Mouse (Mus musculus) brain, embryonic 14.5 days (tissue): ENCODE measurements at regions not wholly inside any gene's neighbourhood (a gene's known extent, or its start where the extent isn't known, plus 50 kb on each side); places are given as distances from the start of the nearest gene placed in this dataset.
A peak's percentile ranks its signal among the peaks of the same experiment; 100 is the strongest.

Source experiments
- DNase-seq: peaks from one replicate; pipeline ENCODE4 v3.0.0-alpha.2; 2011; ENCODE audit warnings: low read depth
- CTCF ChIP-seq: fragments of 200-500 bp; IDR thresholded peaks from 2 replicates; pipeline ENCODE4 v1.5.1; 2012; ENCODE audit warnings: inconsistent platforms, mild to moderate bottlenecking, moderate library complexity, borderline replicate concordance; ENCODE audit not compliant: insufficient read depth, insufficient read length; ENCODE audit errors: extremely low read depth
- POLR2A ChIP-seq: fragments of 200-500 bp; IDR thresholded peaks from 2 replicates; pipeline ENCODE4 v1.6.1; 2012; ENCODE audit warnings: mild to moderate bottlenecking, inconsistent platforms, borderline replicate concordance; ENCODE audit not compliant: poor library complexity, insufficient read depth, insufficient read length, severe bottlenecking; ENCODE audit errors: extremely low read depth

GRCm38 (mm10) chr9:101546213-101546832 lies 294.7 kb upstream of the Ppp2r3a start:
- DNase-seq, result peak; percentile 84
- TF ChIP-seq POLR2A (no peak), CTCF (no peak)

GRCm38 (mm10) chr9:101518137-101518536 lies 266.5 kb upstream of the Ppp2r3a start:
- no peak for TF ChIP-seq POLR2A
- TF ChIP-seq CTCF, result no peak

GRCm38 (mm10) chr9:101510807-101511206 lies 259.2 kb upstream of the Ppp2r3a start:
- peak; percentile 52 for DNase-seq
- TF ChIP-seq POLR2A, result no peak
- no peak for TF ChIP-seq CTCF

More at GRCm38 (mm10) chr9:101518137-101518536, 266.5 kb upstream of the Ppp2r3a start:
- peak; percentile 74 for DNase-seq

GRCm38 (mm10) chr9:101509196-101509595 lies 257.6 kb upstream of the Ppp2r3a start:
- DNase-seq, result peak; percentile 54
- TF ChIP-seq CTCF, result no peak
- no peak for TF ChIP-seq POLR2A

- TF ChIP-seq POLR2A (no peak), CTCF (no peak)
- DNase-seq, result no peak
These were observed 255.6 kb upstream of the Ppp2r3a start for GRCm38 (mm10) chr9:101507023-101507690.

- DNase-seq, result peak; percentile 69
- TF ChIP-seq CTCF, result no peak
- no peak for TF ChIP-seq POLR2A
These were observed 250.3 kb upstream of the Ppp2r3a start for GRCm38 (mm10) chr9:101501706-101502465.

GRCm38 (mm10) chr9:101501036-101501435 lies 249.4 kb upstream of the Ppp2r3a start:
- DNase-seq, result no peak
- TF ChIP-seq CTCF, result no peak
- no peak for TF ChIP-seq POLR2A

GRCm38 (mm10) chr9:101498721-101499120 lies 247.1 kb upstream of the Ppp2r3a start:
- no peak for DNase-seq
- TF ChIP-seq POLR2A (no peak), CTCF (no peak)

GRCm38 (mm10) chr9:101495768-101496167 lies 244.2 kb upstream of the Ppp2r3a start:
- DNase-seq, result peak; percentile 69
- TF ChIP-seq CTCF (no peak), POLR2A (no peak)

GRCm38 (mm10) chr9:101489013-101489412 lies 237.4 kb upstream of the Ppp2r3a start:
- DNase-seq, result no peak
- TF ChIP-seq POLR2A (no peak), CTCF (no peak)

GRCm38 (mm10) chr9:101476223-101476622 lies 224.6 kb upstream of the Ppp2r3a start:
- no peak for DNase-seq
- TF ChIP-seq POLR2A, result no peak
- TF ChIP-seq CTCF, result 0 out of 2 replicates have a peak, but pooled peaks have one; percentile 1

GRCm38 (mm10) chr9:101473074-101473461 lies 221.5 kb upstream of the Ppp2r3a start:
- no peak for DNase-seq
- TF ChIP-seq POLR2A (no peak), CTCF (no peak)
